Mouse (Mus musculus) stomach, postnatal 0 days (tissue): ENCODE results near the gene Mia2.

Experiments used
- CTCF ChIP-seq: IDR thresholded peaks from 2 replicates; pipeline ENCODE4 v1.5.1; 2016; ENCODE audit warnings: antibody characterized with exemption, low read depth, mild to moderate bottlenecking, moderate library complexity
- EP300 ChIP-seq: optimal IDR thresholded peaks from 2 replicates; pipeline ENCODE3; 2016; ENCODE audit warnings: antibody characterized with exemption

DNA sequence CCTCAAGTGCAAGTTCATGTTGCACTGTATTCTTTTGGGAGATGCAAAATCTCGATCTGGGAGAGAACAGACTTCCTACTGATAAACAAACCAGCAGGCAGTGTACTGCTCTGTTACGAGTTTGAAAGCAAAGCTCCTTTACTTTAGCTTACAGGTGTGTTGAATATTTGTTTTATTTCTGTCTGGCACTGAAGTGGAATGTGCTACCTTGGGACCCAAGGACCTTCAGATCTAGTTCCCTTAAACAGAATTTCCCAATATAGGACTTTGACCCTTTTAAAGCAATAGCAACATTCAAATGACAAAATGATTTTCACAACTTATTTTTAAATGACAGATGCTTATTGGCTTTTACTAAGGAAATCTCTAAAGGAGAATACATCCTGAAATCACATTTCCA is 2.1 kb upstream of the Mia2 start:
- TF ChIP-seq CTCF (no peak), EP300 (no peak)
